Mouse (Mus musculus) stomach, embryonic 14.5 days (tissue): ENCODE results near the gene Atad3a. TPM values are rescaled to one million over a fixed set of nuclear protein-coding genes. Genes with fewer than 3 reads are reported as not detected.

ENCODE experiments used
- ATAC-seq: fragments of 200-750 bp; cut with Nextera tagmentation; 2 replicates; pipeline ENCODE4 v1.8.0; 2017; ENCODE audit warnings: low read depth, moderate TSS enrichment; ENCODE audit not compliant: insufficient number of reproducible peaks, insufficient read depth, low FRiP score
- H3K27ac ChIP-seq: fragments of 300-500 bp; sonication (generic); 2 replicates; pipeline ENCODE4 v1.5.1; 2014; ENCODE audit warnings: mild to moderate bottlenecking, low read length, moderate library complexity, mixed read lengths
- H3K27me3 ChIP-seq: fragments of 300-500 bp; sonication (generic); 2 replicates; pipeline ENCODE4 v1.6.1; 2014; ENCODE audit warnings: low read length, control low read depth, mixed read lengths; ENCODE audit not compliant: control insufficient read depth, insufficient read depth
- H3K36me3 ChIP-seq: fragments of 300-500 bp; sonication (generic); 2 replicates; pipeline ENCODE4 v1.6.1; 2014; ENCODE audit warnings: mild to moderate bottlenecking, control low read depth, low read length, moderate library complexity, mixed read lengths; ENCODE audit not compliant: control insufficient read depth, insufficient read depth
- H3K4me1 ChIP-seq: fragments of 300-500 bp; sonication (generic); 2 replicates; pipeline ENCODE4 v1.6.1; 2014; ENCODE audit warnings: low read length, control low read depth, mixed read lengths; ENCODE audit not compliant: control insufficient read depth, insufficient read depth
- H3K4me2 ChIP-seq: fragments of 300-500 bp; sonication (generic); replicated peaks from 2 replicates; pipeline ENCODE4 v1.6.1; 2014; ENCODE audit warnings: low read depth, low read length, control low read depth
- H3K4me3 ChIP-seq: fragments of 300-500 bp; sonication (generic); 2 replicates; pipeline ENCODE4 v1.5.1; 2014; ENCODE audit warnings: low read depth, low read length, control low read depth
- H3K9ac ChIP-seq: fragments of 300-500 bp; sonication (generic); replicated peaks from 2 replicates; pipeline ENCODE4 v1.6.1; 2014; ENCODE audit warnings: low read depth, mild to moderate bottlenecking, control low read depth, low read length, moderate library complexity, mixed read lengths
- H3K9me3 ChIP-seq: fragments of 300-500 bp; sonication (generic); 2 replicates; pipeline ENCODE4 v1.6.1; 2016; ENCODE audit warnings: low read depth, low read length, control low read depth; ENCODE audit not compliant: control insufficient read depth
- WGBS: fragments of 180-500 bp; shearing (Covaris S2); extraction: QIAGEN DNeasy Blood & Tissue Kit; methylation state at CpG from one replicate; pipeline ENCODE4 v1.1.7; 2014; 5-methylcytosine and 5-hydroxymethylcytosine counted together
- polyA plus RNA-seq: library from polyadenylated mRNA; unstranded; fragments of >200 nt; fragmentation: Nextera tagmentation; extraction: Ambion mirVana; gene quantifications from 2 replicates; pipeline ENCODE4 v1.2.1, GENCODE M21; 2014

Gene Atad3a
- polyA plus RNA-seq, 1 experiment from 2014 or later = 89.1 TPM

DNA sequence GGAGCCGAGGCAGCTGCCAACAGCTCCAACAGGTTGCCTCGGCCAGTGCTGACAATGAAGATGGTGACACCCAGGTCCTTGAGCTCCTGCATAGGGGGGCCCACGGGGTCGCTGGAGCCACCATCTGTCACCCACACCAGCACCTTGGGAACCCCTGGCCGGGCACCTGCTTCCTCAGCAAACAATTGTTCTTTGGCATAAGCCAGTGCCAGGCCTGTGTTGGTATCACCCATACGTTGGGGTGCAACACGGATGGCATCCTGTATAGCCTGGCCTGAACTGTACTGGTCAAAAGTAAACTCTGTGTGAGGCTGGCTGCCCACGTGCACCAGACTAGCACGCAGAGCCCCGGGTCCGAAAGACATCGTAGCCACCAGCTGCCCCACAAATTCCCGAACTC lies 11.9 kb upstream of the Atad3a start:
- H3K27me3 ChIP-seq = no peaks in the 10 kb centered on the region
- H3K9me3 ChIP-seq = no peaks in the 10 kb centered on the region
- H3K27ac ChIP-seq = no peak overlapping the region
- H3K4me1 ChIP-seq = peaks cover 25% of the 10 kb centered on the region; the same call in 1 of the 2 replicates
- no peaks in the 10 kb centered on the region for H3K36me3 ChIP-seq
- ATAC-seq = no peak
- no peak overlapping the region for H3K9ac ChIP-seq
- H3K4me3 ChIP-seq = no peak overlapping the region
- 88% methylated on average over 13 of the region's 13 CpGs for WGBS
- no peak overlapping the region for H3K4me2 ChIP-seq

DNA sequence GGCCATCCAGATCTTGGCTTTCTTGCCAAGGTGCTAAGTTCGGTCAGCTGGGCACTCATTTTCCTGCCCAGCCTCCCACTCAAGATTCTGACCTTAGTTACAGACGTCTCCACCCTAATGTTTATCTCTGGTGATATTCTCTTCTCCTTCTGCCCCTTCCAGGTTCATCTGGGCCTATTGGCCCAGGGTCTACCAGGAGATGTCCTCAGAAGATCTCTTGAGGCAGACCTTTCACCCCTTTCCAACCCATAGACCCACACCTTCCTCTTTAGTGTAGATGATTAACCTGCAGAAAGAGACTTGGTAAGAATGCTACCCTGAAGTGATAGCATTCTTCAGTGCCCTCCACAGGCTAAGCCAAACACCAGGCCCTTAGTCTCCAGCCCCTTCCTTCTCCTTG lies 10.8 kb upstream of the Atad3a start:
- no peak for ATAC-seq
- Histone ChIP-seq H3K9ac (no peak overlapping the region), H3K4me1 (peaks cover 25% of the 10 kb centered on the region; the same call in 1 of the 2 replicates), H3K27me3 (no peaks in the 10 kb centered on the region), H3K4me2 (no peak overlapping the region), H3K27ac (no peak overlapping the region), H3K36me3 (no peaks in the 10 kb centered on the region), H3K9me3 (no peaks in the 10 kb centered on the region), H3K4me3 (no peak overlapping the region)
- 78% methylated on average over 2 of the region's 2 CpGs for WGBS

DNA sequence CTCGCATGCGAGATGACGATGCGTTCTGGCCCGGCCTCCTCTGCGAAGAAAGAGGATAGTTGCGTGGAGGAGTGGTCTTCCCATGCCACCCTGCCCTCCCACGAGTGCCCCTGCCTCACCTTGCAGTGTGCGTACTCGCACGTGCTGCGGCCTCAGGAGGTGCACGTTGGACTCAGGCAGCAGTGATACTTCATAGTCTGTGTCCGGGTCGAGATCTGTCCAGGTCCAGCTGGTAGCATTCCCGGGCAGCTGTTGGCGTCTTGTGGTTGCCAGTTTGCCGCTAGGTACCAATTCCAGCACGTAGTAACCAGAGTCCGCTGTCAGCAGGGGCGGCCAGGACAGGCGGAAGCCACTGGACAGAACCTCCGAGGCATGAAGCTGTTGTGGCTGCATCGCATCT lies 9.7 kb upstream of the Atad3a start:
- Histone ChIP-seq H3K4me2 (peak overlapping the region; percentile 69), H3K4me3 (peak overlapping the region; percentile 47), H3K9ac (peak overlapping the region; percentile 47), H3K27ac (no peak overlapping the region), H3K27me3 (no peaks in the 10 kb centered on the region), H3K4me1 (peaks cover 25% of the 10 kb centered on the region; the same call in 1 of the 2 replicates), H3K9me3 (no peaks in the 10 kb centered on the region), H3K36me3 (no peaks in the 10 kb centered on the region)
- 0 out of 2 replicates have a peak, but pooled peaks have one; percentile 1 for ATAC-seq
- WGBS = 42% methylated on average over 24 of the region's 24 CpGs

DNA sequence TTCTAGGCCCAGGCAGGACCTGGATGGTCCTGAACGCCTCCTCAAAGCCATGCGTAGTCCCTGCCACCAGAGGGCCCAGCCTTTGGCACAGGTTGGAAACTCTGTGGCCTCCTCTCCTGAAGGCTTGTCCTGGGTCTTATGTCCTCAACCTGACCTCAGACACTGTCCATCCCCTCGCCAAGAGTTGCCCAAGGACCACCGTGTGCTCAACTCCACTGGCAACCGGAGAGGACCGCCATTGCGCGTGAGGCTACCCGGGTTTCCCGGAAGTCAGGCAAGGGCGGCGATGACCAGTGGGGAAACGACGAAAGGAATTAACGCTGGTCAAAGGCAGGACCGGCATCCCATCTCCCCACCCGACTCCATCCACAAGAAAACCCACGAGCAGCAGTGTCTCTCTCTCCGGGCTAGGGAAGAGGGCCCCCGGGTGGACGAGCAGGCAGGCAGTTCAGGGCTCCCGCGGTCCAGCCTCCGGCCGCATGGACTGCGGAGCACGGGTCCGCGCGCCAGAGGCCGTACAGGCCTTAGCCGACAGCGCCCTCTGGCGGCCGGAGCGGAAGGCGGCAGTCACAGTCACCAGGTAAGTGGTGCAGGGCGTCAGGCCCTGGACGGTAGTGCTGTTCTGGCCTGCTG lies 9.1 kb upstream of the Atad3a start:
- Histone ChIP-seq H3K27ac (peak overlapping the region; percentile 56), H3K27me3 (no peaks in the 10 kb centered on the region), H3K4me1 (peaks cover 19% of the 10 kb centered on the region; the same call in 1 of the 2 replicates), H3K9ac (peak overlapping the region; percentile 47), H3K36me3 (no peaks in the 10 kb centered on the region), H3K4me2 (peak overlapping the region; percentile 69), H3K4me3 (peak overlapping the region; percentile 47), H3K9me3 (no peaks in the 10 kb centered on the region)
- peak; percentile 90 for ATAC-seq
- under 1% methylated on average over 39 of the region's 39 CpGs for WGBS

DNA sequence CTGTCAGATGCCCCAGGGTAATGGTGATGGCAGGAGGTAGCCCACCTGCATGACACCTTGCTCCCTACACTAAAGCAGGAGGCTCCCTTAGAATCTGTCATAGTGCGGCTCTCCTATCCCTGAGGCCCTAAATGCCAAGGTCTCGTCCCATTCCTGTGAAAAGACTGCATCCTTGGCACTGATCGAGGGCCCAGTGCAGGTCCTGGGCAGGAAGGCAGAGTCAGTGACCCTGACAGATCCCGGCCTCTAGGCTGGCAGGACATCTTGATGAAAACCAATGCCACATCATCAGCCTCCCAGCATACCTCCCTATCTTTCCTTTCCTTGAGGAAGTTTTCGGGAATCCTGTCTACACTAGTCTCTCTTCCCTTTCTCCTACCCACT lies 8.6 kb upstream of the Atad3a start:
- ATAC-seq = no peak
- H3K27ac ChIP-seq = no peak overlapping the region; the same call in 1 of the 2 replicates

DNA sequence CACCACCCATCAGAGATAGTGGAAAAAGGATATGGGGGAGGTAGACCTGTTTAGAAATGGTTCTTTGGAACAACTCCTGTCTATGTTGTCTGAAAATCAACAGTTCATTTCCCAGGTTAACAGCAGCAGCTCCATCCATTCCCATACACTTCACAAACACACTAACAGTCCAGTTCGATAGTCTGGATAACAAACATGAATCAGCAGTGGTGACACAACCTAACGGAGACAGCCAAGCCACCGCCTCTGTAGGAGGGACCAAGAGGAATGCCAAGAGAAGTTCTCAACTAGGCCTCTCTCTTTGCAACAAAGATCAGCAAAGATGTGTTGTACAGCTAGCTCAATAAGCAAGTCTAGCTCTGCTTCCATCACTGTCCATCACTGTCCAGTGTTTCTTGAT lies 1.5 kb upstream of the Atad3a start:
- Histone ChIP-seq H3K36me3 (peaks cover 3% of the 10 kb centered on the region), H3K27me3 (no peaks in the 10 kb centered on the region), H3K4me2 (no peak overlapping the region), H3K4me1 (peaks cover 16% of the 10 kb centered on the region), H3K9ac (no peak overlapping the region), H3K9me3 (no peaks in the 10 kb centered on the region), H3K27ac (no peak overlapping the region), H3K4me3 (no peak overlapping the region)
- no peak for ATAC-seq
- WGBS = 87% methylated on average over 3 of the region's 3 CpGs

More for the DNA sequence above, 8.6 kb upstream of the Atad3a start:
- Histone ChIP-seq H3K4me1 (peaks cover 16% of the 10 kb centered on the region; the same call in 1 of the 2 replicates), H3K4me3 (peak overlapping the region; percentile 47), H3K36me3 (no peaks in the 10 kb centered on the region), H3K9me3 (no peaks in the 10 kb centered on the region), H3K4me2 (peak overlapping the region; percentile 69), H3K9ac (0 out of 2 replicates have a peak overlapping the region, but pooled peaks have one; percentile 47), H3K27me3 (no peaks in the 10 kb centered on the region)
- 64% methylated on average over 5 of the region's 5 CpGs for WGBS

DNA sequence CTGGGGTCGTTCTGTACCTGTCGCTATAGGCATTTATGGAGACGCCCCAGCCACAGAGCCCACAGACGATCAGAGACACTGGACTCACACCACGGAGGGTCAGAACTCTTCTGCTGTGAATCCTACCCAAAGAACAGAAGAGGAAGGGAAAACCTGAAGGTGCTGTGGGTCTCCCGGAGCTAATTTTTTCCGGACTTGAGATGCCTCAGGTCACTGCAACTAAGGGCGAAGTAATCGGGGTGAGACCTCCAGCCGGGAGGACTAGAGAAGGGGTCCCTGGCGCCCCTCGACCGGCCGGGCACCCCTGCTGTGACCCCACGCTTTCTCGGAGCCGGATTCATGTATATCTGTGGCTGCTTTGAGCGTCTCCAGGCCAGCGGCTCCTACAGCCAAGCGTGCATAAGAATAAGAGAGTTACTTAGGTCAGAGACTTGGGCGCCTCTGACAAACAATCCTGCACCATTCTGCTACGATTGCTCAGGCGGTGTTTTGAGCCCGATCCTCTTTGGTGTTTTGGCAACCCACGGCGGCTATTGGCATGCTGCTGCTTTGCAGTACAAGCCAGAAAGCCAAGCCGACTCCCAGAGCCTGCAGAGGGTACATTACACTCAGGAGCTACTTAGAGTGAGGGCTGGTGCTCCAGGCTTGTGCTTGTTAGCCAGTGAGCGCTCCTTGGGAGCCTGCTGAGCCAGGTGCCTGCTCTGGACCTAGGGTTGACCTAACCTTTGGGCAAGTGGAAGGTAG lies 635 bp upstream of the Atad3a start:
- Histone ChIP-seq H3K9me3 (no peaks in the 10 kb centered on the region), H3K4me1 (peaks cover 16% of the 10 kb centered on the region), H3K27ac (peak overlapping the region; percentile 40), H3K9ac (peak overlapping the region; percentile 77), H3K4me2 (peak overlapping the region; percentile 96), H3K36me3 (peaks cover 11% of the 10 kb centered on the region), H3K4me3 (peak overlapping the region; percentile 87), H3K27me3 (no peaks in the 10 kb centered on the region)
- WGBS = 2% methylated on average over 28 of the region's 28 CpGs
- ATAC-seq = no peak

DNA sequence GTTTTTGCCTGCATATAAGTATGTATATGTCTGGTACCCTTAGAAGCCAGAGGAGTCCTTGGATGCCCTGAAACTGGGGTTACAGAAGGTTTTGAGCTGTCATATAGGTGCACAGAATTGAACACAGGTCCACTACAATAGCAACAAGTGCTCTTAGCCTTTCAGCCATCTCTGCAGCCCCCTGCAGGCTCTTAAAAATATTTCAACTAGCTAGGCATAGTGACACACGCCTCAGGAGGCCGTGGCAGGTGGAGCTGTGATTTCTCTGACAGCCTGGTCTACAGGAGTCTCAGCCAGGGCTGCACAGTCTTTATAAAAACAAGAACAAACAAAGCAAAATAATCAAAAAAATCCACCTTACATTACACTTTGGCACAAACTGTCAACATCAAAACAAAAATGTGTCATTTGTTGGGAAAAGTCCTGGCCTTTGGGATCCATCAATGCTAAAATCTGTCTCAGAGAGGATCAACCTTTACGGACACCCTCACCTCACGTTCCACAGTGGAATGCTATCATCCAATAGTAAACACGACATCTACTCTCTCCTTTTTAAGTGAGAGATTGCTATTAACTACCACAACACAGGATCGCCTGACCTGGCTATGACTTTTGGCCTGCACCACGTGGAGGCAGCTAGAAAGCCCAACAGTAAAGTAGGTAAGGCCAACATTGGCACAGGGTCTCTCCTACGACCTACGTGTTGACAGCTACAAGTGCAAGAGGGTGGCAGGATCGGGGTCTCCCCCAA lies 856 bp downstream of the Atad3a start:
- no peaks in the 10 kb centered on the region for H3K27me3 ChIP-seq
- ATAC-seq = no peak
- H3K9me3 ChIP-seq = no peaks in the 10 kb centered on the region
- peaks cover 16% of the 10 kb centered on the region for H3K4me1 ChIP-seq
- H3K4me2 ChIP-seq = peak overlapping the region; percentile 98
- no peak overlapping the region; the same call in 1 of the 2 replicates for H3K27ac ChIP-seq
- WGBS = 2% methylated on average over 10 of the region's 10 CpGs
- H3K9ac ChIP-seq = peak overlapping the region; percentile 77
- peak overlapping the region; percentile 87 for H3K4me3 ChIP-seq
- peaks cover 24% of the 10 kb centered on the region for H3K36me3 ChIP-seq
